Mouse (Mus musculus) WW6 (cell line): ENCODE measurements at regions not wholly inside any gene's neighbourhood (a gene's known extent, or its start where the extent isn't known, plus 50 kb on each side); places are given as distances from the start of the nearest gene placed in this dataset.

ENCODE experiments used
- DNase-seq: peaks from one replicate; pipeline ENCODE4 v3.0.0-alpha.2; 2013; ENCODE audit warnings: low read depth, low spot score

GRCm38 (mm10) chr6:100143586-100144301 lies 143.5 kb downstream of the Rybp start:
- no peak for DNase-seq

- DNase-seq = no peak
Observed at GRCm38 (mm10) chr6:100141225-100141624, 146.1 kb downstream of the Rybp start.

- DNase-seq = no peak
Observed at GRCm38 (mm10) chr6:100140581-100141114, 146.6 kb downstream of the Rybp start.

GRCm38 (mm10) chr6:100139809-100140208 lies 147.5 kb downstream of the Rybp start:
- DNase-seq = no peak

GRCm38 (mm10) chr6:100138659-100139058 lies 148.6 kb downstream of the Rybp start:
- no peak for DNase-seq

GRCm38 (mm10) chr6:100135177-100135576 lies 152.1 kb downstream of the Rybp start:
- no peak for DNase-seq

- no peak for DNase-seq
Observed at GRCm38 (mm10) chr6:100133970-100134369, 153.3 kb downstream of the Rybp start.

GRCm38 (mm10) chr6:100132916-100133600 lies 154.2 kb downstream of the Rybp start:
- no peak for DNase-seq

GRCm38 (mm10) chr6:100127221-100128143 lies 159.8 kb downstream of the Rybp start:
- DNase-seq = no peak

- no peak for DNase-seq
Observed at GRCm38 (mm10) chr6:100126736-100127135, 160.5 kb downstream of the Rybp start.

GRCm38 (mm10) chr6:100126326-100126725 lies 161.0 kb downstream of the Rybp start:
- DNase-seq = no peak

- DNase-seq = no peak
Observed at GRCm38 (mm10) chr6:100121240-100121639, 166.0 kb downstream of the Rybp start.

GRCm38 (mm10) chr6:100120017-100120944 lies 167.0 kb downstream of the Rybp start:
- DNase-seq = no peak

- no peak for DNase-seq
Observed at GRCm38 (mm10) chr6:100117084-100117483, 170.2 kb downstream of the Rybp start.

- DNase-seq = no peak
Observed at GRCm38 (mm10) chr6:100113393-100114137, 173.7 kb downstream of the Rybp start.

GRCm38 (mm10) chr6:100110981-100111660 lies 176.2 kb downstream of the Rybp start:
- no peak for DNase-seq

GRCm38 (mm10) chr6:100109979-100110378 lies 177.3 kb downstream of the Rybp start:
- no peak for DNase-seq

- DNase-seq = no peak
Observed at GRCm38 (mm10) chr6:100109351-100109750, 177.9 kb downstream of the Rybp start.

- no peak for DNase-seq
Observed at GRCm38 (mm10) chr6:100107508-100107907, 179.8 kb downstream of the Rybp start.
